ENCODE assay signal across 13 mouse cellular contexts in the genomic region with DNA sequence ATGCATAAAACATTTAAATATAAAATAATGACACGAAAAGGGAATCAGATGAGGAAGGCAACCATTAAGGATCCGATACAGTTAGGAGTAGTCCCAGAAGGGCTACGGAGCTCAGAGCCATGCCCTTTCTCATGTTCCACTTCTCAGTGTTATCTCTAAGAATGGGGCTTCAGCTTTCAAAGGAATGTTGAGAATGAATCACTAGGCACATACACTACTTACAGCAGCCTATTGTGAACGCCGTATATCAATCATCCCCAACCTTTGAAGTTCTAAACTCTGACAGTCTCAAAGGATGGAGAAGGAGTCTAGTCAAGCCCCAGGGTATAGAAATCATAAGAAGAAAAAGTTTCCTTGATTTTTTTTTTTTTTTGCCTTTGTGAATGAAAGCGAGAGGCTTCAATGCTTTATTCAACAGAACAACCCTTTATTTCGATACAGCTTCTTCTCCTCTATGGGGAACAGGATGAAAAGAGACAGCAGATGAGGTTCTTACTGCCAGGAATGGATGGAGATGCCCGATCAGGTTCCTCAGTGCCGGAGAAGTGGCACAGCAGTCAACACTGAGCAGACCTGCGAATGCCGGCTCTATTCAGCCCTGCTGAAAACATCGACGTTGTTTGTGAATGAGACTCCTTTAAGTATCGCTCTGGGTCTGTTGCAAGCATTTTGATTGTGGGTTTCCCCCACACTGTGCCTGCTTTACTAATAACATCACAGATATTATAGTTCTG.
DNase-seq lines count a peak whose midpoint lies in the region; ATAC-seq and TF ChIP-seq lines count a peak whose summit lies in the region.
"Had no signal": no experiment of that assay in that cellular context is flagged by ENCODE, and none has a peak within 500 bp of the region (broad histone marks: within the 10 kb centered on the region; RNA-seq: fewer than 3 reads in every experiment).

No protein-coding gene starts in this region.

- no peak for ATAC-seq in heart, embryonic 13.5 days (ENCODE audit: extremely low read depth, insufficient number of reproducible peaks, low FRiP score, low TSS enrichment)
- peak; percentile 47 for ATAC-seq in forebrain, embryonic 14.5 days
- ATAC-seq in hindbrain, postnatal 0 days = no peak
- ATAC-seq in activated CD4-positive, CD25-positive, alpha-beta regulatory T cell, adult 4 months = no peak
- ATAC-seq: intestine, postnatal 0 days had no signal

- H3K27me3 ChIP-seq in heart, embryonic 13.5 days (replicated peaks) = no peaks in the 10 kb centered on the region
- H3K27me3 ChIP-seq in forebrain, embryonic 14.5 days (replicated peaks; ENCODE audit: control insufficient read depth, insufficient read depth, low read length) = no peaks in the 10 kb centered on the region
- H3K27me3 ChIP-seq in hindbrain, postnatal 0 days (ENCODE audit: insufficient read depth, low read length) = no peaks in the 10 kb centered on the region

- no peak for DNase-seq in heart, adult 8-10 months (ENCODE audit: low spot score)
- DNase-seq in brain, embryonic 14.5 days (ENCODE audit: low read depth) = peak; percentile 53
- DNase-seq in forebrain, embryonic 14.5 days (ENCODE audit: low spot score) = peak; percentile 20
- DNase-seq in hindbrain, postnatal 0 days (ENCODE audit: low spot score) = no peak
- DNase-seq in layer of hippocampus, adult 11-12 months (ENCODE audit: low spot score) = no peak
- DNase-seq: adrenal gland, adult 2 months; heart, postnatal 10 days; kidney, postnatal 4 days; lung, adult 2 months had no signal

- H3K9ac ChIP-seq in heart, embryonic 13.5 days = no peak overlapping the region
- no peak overlapping the region for H3K9ac ChIP-seq in forebrain, embryonic 14.5 days (ENCODE audit: low read length)
- no peak overlapping the region for H3K9ac ChIP-seq in hindbrain, postnatal 0 days (replicated peaks; ENCODE audit: low read length)

- peaks cover 21% of the 10 kb centered on the region for H3K4me1 ChIP-seq in heart, embryonic 13.5 days
- H3K4me1 ChIP-seq in forebrain, embryonic 14.5 days (ENCODE audit: control insufficient read depth, insufficient read depth, low read length) = peaks cover 4% of the 10 kb centered on the region
- 0 out of 2 replicates have a peak, but pooled peaks cover 3% of the 10 kb centered on the region for H3K4me1 ChIP-seq in hindbrain, postnatal 0 days (ENCODE audit: insufficient read depth, low read length)

- WGBS in heart, embryonic 13.5 days = 36% methylated on average over 14 of the region's 14 CpGs
- 26% methylated on average over 14 of the region's 14 CpGs for WGBS in forebrain, embryonic 14.5 days
- 29% methylated on average over 14 of the region's 14 CpGs for WGBS in hindbrain, postnatal 0 days

- no peaks in the 10 kb centered on the region for H3K9me3 ChIP-seq in heart, embryonic 13.5 days
- no peaks in the 10 kb centered on the region for H3K9me3 ChIP-seq in forebrain, embryonic 14.5 days (replicated peaks; ENCODE audit: control insufficient read depth, low read length)
- no peaks in the 10 kb centered on the region for H3K9me3 ChIP-seq in hindbrain, postnatal 0 days (ENCODE audit: low read length)

- no peak overlapping the region for H3K27ac ChIP-seq in heart, embryonic 13.5 days (replicated peaks)
- no peak overlapping the region for H3K27ac ChIP-seq in forebrain, embryonic 14.5 days (ENCODE audit: low read depth, low read length)
- no peak overlapping the region for H3K27ac ChIP-seq in hindbrain, postnatal 0 days
- H3K27ac ChIP-seq: left cerebral cortex, adult 2 months had no signal

- H3K4me2 ChIP-seq in heart, embryonic 13.5 days = peak overlapping the region; percentile 10; the same call in 1 of the 2 replicates
- H3K4me2 ChIP-seq in forebrain, embryonic 14.5 days (ENCODE audit: low read length) = no peak overlapping the region
- 0 out of 2 replicates have a peak overlapping the region, but pooled peaks have one; percentile 17 for H3K4me2 ChIP-seq in hindbrain, postnatal 0 days (ENCODE audit: low read depth, low read length)

- no peak for TF ChIP-seq POLR2A in brain, embryonic 14.5 days (IDR thresholded peaks at IDR 0.05; ENCODE audit: borderline replicate concordance, extremely low read depth, insufficient read depth, insufficient read length, poor library complexity, severe bottlenecking)

- H3K36me3 ChIP-seq in heart, embryonic 13.5 days = no peaks in the 10 kb centered on the region
- H3K36me3 ChIP-seq in forebrain, embryonic 14.5 days (ENCODE audit: control insufficient read depth, insufficient read depth, low read length) = no peaks in the 10 kb centered on the region
- no peaks in the 10 kb centered on the region for H3K36me3 ChIP-seq in hindbrain, postnatal 0 days (ENCODE audit: insufficient read depth, low read length)

- no peak for TF ChIP-seq CTCF in brain, embryonic 14.5 days (IDR thresholded peaks at IDR 0.05; ENCODE audit: borderline replicate concordance, extremely low read depth, insufficient read depth, insufficient read length)
- TF ChIP-seq CTCF in hindbrain, postnatal 0 days (IDR thresholded peaks at IDR 0.05; ENCODE audit: low read depth) = no peak

- H3K4me3 ChIP-seq in heart, embryonic 13.5 days = no peak overlapping the region
- no peak overlapping the region for H3K4me3 ChIP-seq in forebrain, embryonic 14.5 days (ENCODE audit: low read depth, low read length)
- H3K4me3 ChIP-seq in hindbrain, postnatal 0 days (ENCODE audit: low read length) = no peak overlapping the region
- H3K4me3 ChIP-seq: left cerebral cortex, adult 2 months had no signal

Comparison
In these comparisons a context has a peak if more than half of its experiments do, and no peak if none do; other contexts are left out.
1. DNase-seq: peak in brain, embryonic 14.5 days (single experiment) and forebrain, embryonic 14.5 days (single experiment); none in heart, adult 8-10 months (single experiment), hindbrain, postnatal 0 days (single experiment) and layer of hippocampus, adult 11-12 months (single experiment).